Mouse (Mus musculus) heart, postnatal 0 days (tissue): ENCODE data around the gene Ankrd22.

Source experiments
- CTCF ChIP-seq: IDR thresholded peaks from 2 replicates; pipeline ENCODE4 v1.5.1; 2016; ENCODE audit warnings: antibody characterized with exemption, control low read depth, low read depth
- EP300 ChIP-seq: IDR thresholded peaks from 2 replicates; pipeline ENCODE4 v1.6.1; 2016; ENCODE audit warnings: antibody characterized with exemption, low read depth

- no peak for TF ChIP-seq CTCF
- TF ChIP-seq EP300: no peak
These were observed at the start of gene Ankrd22 for GRCm38 (mm10) chr19:34165891-34166290.
